Mouse (Mus musculus): ENCODE data around the gene Scg2. TPM values are rescaled to one million over a fixed set of nuclear protein-coding genes. Genes with fewer than 3 reads are reported as not detected.

Gene Scg2
- total RNA-seq, 2 experiments from 2014 or later = not detected

Other genes starting within 250 kb of the Scg2 start
- gene Ap1s3, start 231.9 kb upstream of the Scg2 start, total RNA-seq (2021) = not detected